Comparison of ENCODE assay signal across 15 mouse cellular contexts in genomic region chr1:42260033-42260925, GRCm38 (mm10).
A peak's percentile ranks its signal among the peaks of the same experiment; 100 is the strongest.
DNase-seq lines count a peak whose midpoint lies in the region; ATAC-seq lines count a peak whose summit lies in the region.
"Had no signal": no experiment of that assay in that cellular context is flagged by ENCODE, and none has a peak within 500 bp of the region (broad histone marks: within the 10 kb centered on the region; RNA-seq: fewer than 3 reads in every experiment).

No protein-coding gene starts in this region.

- H3K4me1 ChIP-seq in neural tube, embryonic 11.5 days (ENCODE audit: control insufficient read depth, insufficient read depth, low read length), result peaks cover 34% of the 10 kb centered on the region
- H3K4me1 ChIP-seq in forebrain, embryonic 16.5 days (replicated peaks; ENCODE audit: control insufficient read depth, insufficient read depth, low read length), result peaks cover 51% of the 10 kb centered on the region
- H3K4me1 ChIP-seq in midbrain, embryonic 10.5 days, result peaks cover 71% of the 10 kb centered on the region
- H3K4me1 ChIP-seq: liver, embryonic 15.5 days had no signal

- no peak overlapping the region for H3K4me3 ChIP-seq in neural tube, embryonic 11.5 days (ENCODE audit: low read depth, low read length)
- H3K4me3 ChIP-seq in forebrain, embryonic 16.5 days (replicated peaks; ENCODE audit: low read length), result peak overlapping the region; percentile 32
- peak overlapping the region; percentile 26; the same call in 1 of the 2 replicates for H3K4me3 ChIP-seq in midbrain, embryonic 10.5 days
- H3K4me3 ChIP-seq: heart, embryonic 15.5 days; liver, embryonic 15.5 days had no signal

- 0 out of 2 replicates have a peak overlapping the region, but pooled peaks have one; percentile 9 for H3K4me2 ChIP-seq in neural tube, embryonic 11.5 days (ENCODE audit: low read depth)
- H3K4me2 ChIP-seq in forebrain, embryonic 16.5 days (ENCODE audit: low read length), result peak overlapping the region; percentile 55
- H3K4me2 ChIP-seq: heart, embryonic 15.5 days; liver, embryonic 15.5 days had no signal

- H3K9me3 ChIP-seq in neural tube, embryonic 11.5 days (ENCODE audit: control insufficient read depth, low read length), result no peaks in the 10 kb centered on the region
- no peaks in the 10 kb centered on the region for H3K9me3 ChIP-seq in forebrain, embryonic 16.5 days (ENCODE audit: control insufficient read depth, low read length)
- no peaks in the 10 kb centered on the region for H3K9me3 ChIP-seq in midbrain, embryonic 10.5 days (replicated peaks)
- H3K9me3 ChIP-seq: heart, embryonic 15.5 days; liver, embryonic 15.5 days had no signal

- WGBS in neural tube, embryonic 11.5 days, result 60% methylated on average over 9 of the region's 9 CpGs
- WGBS in forebrain, embryonic 16.5 days, result 11% methylated on average over 9 of the region's 9 CpGs
- WGBS in midbrain, embryonic 10.5 days, result 70% methylated on average over 9 of the region's 9 CpGs

- no peak for ATAC-seq in neural tube, embryonic 11.5 days (ENCODE audit: insufficient read depth, low FRiP score, low TSS enrichment)
- peak; percentile 26; the same call in 1 of the 2 replicates for ATAC-seq in forebrain, embryonic 16.5 days

- 0 out of 2 replicates have a peak overlapping the region, but pooled peaks have one; percentile 27 for H3K27ac ChIP-seq in neural tube, embryonic 11.5 days (ENCODE audit: low read depth, low read length)
- H3K27ac ChIP-seq in forebrain, embryonic 16.5 days (ENCODE audit: low read length), result peak overlapping the region; percentile 98
- peak overlapping the region; percentile 91 for H3K27ac ChIP-seq in midbrain, embryonic 10.5 days (replicated peaks)
- H3K27ac ChIP-seq: heart, embryonic 15.5 days; liver, embryonic 15.5 days; macrophage had no signal

- no peaks in the 10 kb centered on the region for H3K36me3 ChIP-seq in neural tube, embryonic 11.5 days (ENCODE audit: control insufficient read depth, insufficient read depth, low read length)
- H3K36me3 ChIP-seq in forebrain, embryonic 16.5 days (ENCODE audit: control insufficient read depth, insufficient read depth), result no peaks in the 10 kb centered on the region
- H3K36me3 ChIP-seq in midbrain, embryonic 10.5 days, result no peaks in the 10 kb centered on the region
- H3K36me3 ChIP-seq: heart, embryonic 15.5 days; liver, embryonic 15.5 days had no signal

- H3K9ac ChIP-seq in neural tube, embryonic 11.5 days (ENCODE audit: low read length), result no peak overlapping the region
- H3K9ac ChIP-seq in forebrain, embryonic 16.5 days (replicated peaks; ENCODE audit: low read depth, low read length), result peak overlapping the region; percentile 58
- H3K9ac ChIP-seq: heart, embryonic 15.5 days; liver, embryonic 15.5 days had no signal

- DNase-seq in neural tube, embryonic 11.5 days (ENCODE audit: low spot score), result no peak
- DNase-seq in neural tube, embryonic 10.5 days (ENCODE audit: extremely low spot score, low spot score), result no peak
- no peak for DNase-seq in midbrain, embryonic 10.5 days (ENCODE audit: low spot score)
- peak; percentile 7 for DNase-seq in retina, embryonic 14.5 days (ENCODE audit: low spot score)
- DNase-seq in gastrocnemius, postnatal 10 days, result no peak
- DNase-seq in left cerebral cortex, adult 9 months (ENCODE audit: low spot score in 2 of 2), result no peak
- DNase-seq in thymus, postnatal 0 days (ENCODE audit: low spot score), result no peak
- DNase-seq: gastrocnemius, postnatal 36 days; kidney, adult 18-20 months; right cerebral cortex, postnatal 25 days had no signal

- no peaks in the 10 kb centered on the region for H3K27me3 ChIP-seq in neural tube, embryonic 11.5 days (ENCODE audit: control insufficient read depth, insufficient read depth, low read length)
- no peaks in the 10 kb centered on the region for H3K27me3 ChIP-seq in forebrain, embryonic 16.5 days (replicated peaks; ENCODE audit: control insufficient read depth, insufficient read depth, low read length)
- H3K27me3 ChIP-seq in midbrain, embryonic 10.5 days (ENCODE audit: low read depth, poor library complexity, severe bottlenecking), result no peaks in the 10 kb centered on the region
- H3K27me3 ChIP-seq: CH12.LX; heart, embryonic 15.5 days; liver, embryonic 15.5 days had no signal

Comparison
In these comparisons a context has a peak if more than half of its experiments do, and no peak if none do; other contexts are left out.
1. H3K27ac ChIP-seq: peak in every context shown above with its lines; median percentile 98 in forebrain, embryonic 16.5 days; 91 in midbrain, embryonic 10.5 days; 27 in neural tube, embryonic 11.5 days.